9 mouse cellular contexts compared by ENCODE assay signal in genomic region chr11:96966914-96967543, GRCm38 (mm10). TPM values are rescaled to one million over a fixed set of nuclear protein-coding genes. Genes with fewer than 3 reads are reported as not detected.
DNase-seq lines count a peak whose midpoint lies in the region; ATAC-seq and TF ChIP-seq lines count a peak whose summit lies in the region.
"Had no signal": no experiment of that assay in that cellular context is flagged by ENCODE, and none has a peak within 500 bp of the region (broad histone marks: within the 10 kb centered on the region; RNA-seq: fewer than 3 reads in every experiment).

No protein-coding gene starts in this region.

- H3K9ac ChIP-seq in intestine, embryonic 15.5 days = no peak overlapping the region
- no peak overlapping the region for H3K9ac ChIP-seq in midbrain, postnatal 0 days (replicated peaks; ENCODE audit: low read length, poor library complexity, severe bottlenecking)

- 0 out of 2 replicates have a peak overlapping the region, but pooled peaks have one; percentile 26 for H3K4me2 ChIP-seq in intestine, embryonic 15.5 days (replicated peaks)
- H3K4me2 ChIP-seq in midbrain, postnatal 0 days (ENCODE audit: low read depth, low read length, poor library complexity, severe bottlenecking) = no peak overlapping the region

- H3K4me3 ChIP-seq in intestine, embryonic 15.5 days (replicated peaks) = no peak overlapping the region
- H3K4me3 ChIP-seq in midbrain, postnatal 0 days (ENCODE audit: low read depth, low read length) = no peak overlapping the region

- 0 out of 2 replicates have a peak overlapping the region, but pooled peaks have one; percentile 33 for H3K27ac ChIP-seq in intestine, embryonic 15.5 days
- H3K27ac ChIP-seq in midbrain, postnatal 0 days (ENCODE audit: low read depth, low read length) = no peak overlapping the region

- H3K27me3 ChIP-seq in intestine, embryonic 15.5 days (replicated peaks) = no peaks in the 10 kb centered on the region
- no peaks in the 10 kb centered on the region for H3K27me3 ChIP-seq in midbrain, postnatal 0 days (ENCODE audit: insufficient read depth, low read length)

- 73% methylated on average over 13 of the region's 13 CpGs for WGBS in intestine, embryonic 15.5 days
- 90% methylated on average over 13 of the region's 13 CpGs for WGBS in midbrain, postnatal 0 days

- no peak for TF ChIP-seq CTCF in midbrain, postnatal 0 days (IDR thresholded peaks at IDR 0.05)

- intact Hi-C loops in left cerebral cortex, postnatal 4 days (cut with DNase I) = no loop called here

- no peaks in the 10 kb centered on the region for H3K36me3 ChIP-seq in intestine, embryonic 15.5 days
- H3K36me3 ChIP-seq in midbrain, postnatal 0 days (ENCODE audit: insufficient read depth, low read length) = peaks cover 3% of the 10 kb centered on the region; the same call in 1 of the 2 replicates

- ATAC-seq in intestine, embryonic 15.5 days = no peak
- ATAC-seq in neutrophil, adult 5-6 weeks (ENCODE audit: extremely low read depth, insufficient number of reproducible peaks, low FRiP score, poor library complexity, severe bottlenecking) = peak; percentile 77
- ATAC-seq in midbrain, postnatal 0 days (ENCODE audit: low FRiP score) = no peak
- no peak for ATAC-seq in cerebellum, adult (ENCODE audit: insufficient number of reproducible peaks, low FRiP score, low TSS enrichment)

- H3K9me3 ChIP-seq in intestine, embryonic 15.5 days = no peaks in the 10 kb centered on the region
- H3K9me3 ChIP-seq in midbrain, postnatal 0 days (ENCODE audit: low read length) = no peaks in the 10 kb centered on the region

- peak; percentile 42 to 57 for DNase-seq in kidney, postnatal 36 days
- no peak for DNase-seq in kidney, adult 8-10 months
- DNase-seq in T-cell, adult 2 months (ENCODE audit: low spot score) = peak; percentile 69
- no peak for DNase-seq in midbrain, postnatal 0 days (ENCODE audit: low spot score)
- DNase-seq in left cerebral cortex, postnatal 4 days = no peak
- DNase-seq: adrenal gland, adult 8-10 months had no signal

- peaks cover 30% of the 10 kb centered on the region for H3K4me1 ChIP-seq in intestine, embryonic 15.5 days (replicated peaks)
- H3K4me1 ChIP-seq in midbrain, postnatal 0 days (ENCODE audit: insufficient read depth, low read length) = no peaks in the 10 kb centered on the region

RNA-seq across cellular contexts. Expression of gene Sp2, which starts 15.7 kb away (rescaled TPM):
- polyA plus RNA-seq in intestine, embryonic 15.5 days (2015; fragmentation: Nextera tagmentation; extraction: Ambion mirVana) = 13.3 and 15.1 TPM in 2 replicates
- 9.3 and 9.8 TPM in 2 replicates for total RNA-seq in neutrophil, adult 5-6 weeks (2017)
- total RNA-seq in midbrain, postnatal 0 days (2014; rRNA removed) = 5.2 and 5.9 TPM in 2 replicates
- polyA plus RNA-seq in midbrain, postnatal 0 days (2015; fragmentation: Nextera tagmentation; extraction: Ambion mirVana) = 13.4 and 13.7 TPM in 2 replicates
- total RNA-seq in left cerebral cortex, postnatal 4 days (2021) = 10 to 100 TPM in 1 of 2 experiments, 1 to 10 TPM in 1; 9.5 to 11.5 TPM

RNA-seq across cellular contexts. Expression of gene Pnpo, which starts 23.2 kb away (rescaled TPM):
- polyA plus RNA-seq in intestine, embryonic 15.5 days (2015; fragmentation: Nextera tagmentation; extraction: Ambion mirVana) = 81.9 and 92.8 TPM in 2 replicates
- total RNA-seq in neutrophil, adult 5-6 weeks (2017) = 15.6 and 17.3 TPM in 2 replicates
- 26.9 and 28.6 TPM in 2 replicates for total RNA-seq in midbrain, postnatal 0 days (2014; rRNA removed)
- 36.8 and 37.4 TPM in 2 replicates for polyA plus RNA-seq in midbrain, postnatal 0 days (2015; fragmentation: Nextera tagmentation; extraction: Ambion mirVana)
- 10 to 100 TPM; 11.7 to 15.1 TPM for total RNA-seq in left cerebral cortex, postnatal 4 days (2021)

RNA-seq across cellular contexts. Expression of gene Prr15l, which starts 39.1 kb away (rescaled TPM):
- polyA plus RNA-seq in intestine, embryonic 15.5 days (2015; fragmentation: Nextera tagmentation; extraction: Ambion mirVana) = 84.7 and 86.9 TPM in 2 replicates
- total RNA-seq in neutrophil, adult 5-6 weeks (2017) = 0.23 and 0.61 TPM in 2 replicates
- 0.27 TPM in 1 of 2 replicates, not detected in the other for total RNA-seq in midbrain, postnatal 0 days (2014; rRNA removed)
- polyA plus RNA-seq in midbrain, postnatal 0 days (2015; fragmentation: Nextera tagmentation; extraction: Ambion mirVana) = 0.51 and 0.56 TPM in 2 replicates
- total RNA-seq in left cerebral cortex, postnatal 4 days (2021) = not detected

RNA-seq across cellular contexts. Expression of gene Sp6, which starts 46.2 kb away (rescaled TPM):
- polyA plus RNA-seq in intestine, embryonic 15.5 days (2015; fragmentation: Nextera tagmentation; extraction: Ambion mirVana) = 0.29 and 0.30 TPM in 2 replicates
- total RNA-seq in neutrophil, adult 5-6 weeks (2017) = 0.25 TPM in 1 of 2 replicates, not detected in the other
- total RNA-seq in midbrain, postnatal 0 days (2014; rRNA removed) = 0.33 and 1.1 TPM in 2 replicates
- 0.43 and 0.51 TPM in 2 replicates for polyA plus RNA-seq in midbrain, postnatal 0 days (2015; fragmentation: Nextera tagmentation; extraction: Ambion mirVana)
- total RNA-seq in left cerebral cortex, postnatal 4 days (2021) = 1 to 10 TPM in 1 of 2 experiments, under 1 TPM in 1; 0.92 to 1.1 TPM

RNA-seq across cellular contexts. Expression of gene Cdk5rap3, which starts 50.7 kb away (rescaled TPM):
- polyA plus RNA-seq in intestine, embryonic 15.5 days (2015; fragmentation: Nextera tagmentation; extraction: Ambion mirVana) = 64.2 and 66.7 TPM in 2 replicates
- total RNA-seq in neutrophil, adult 5-6 weeks (2017) = 22.6 and 29.6 TPM in 2 replicates
- 43.6 and 48.3 TPM in 2 replicates for total RNA-seq in midbrain, postnatal 0 days (2014; rRNA removed)
- 83.9 and 85.1 TPM in 2 replicates for polyA plus RNA-seq in midbrain, postnatal 0 days (2015; fragmentation: Nextera tagmentation; extraction: Ambion mirVana)
- total RNA-seq in left cerebral cortex, postnatal 4 days (2021) = 10 to 100 TPM; 63.3 to 65.4 TPM

Comparison
In these comparisons a context has a peak if more than half of its experiments do, and no peak if none do; other contexts are left out.
1. DNase-seq: peak in kidney, postnatal 36 days (2 of 2) and T-cell, adult 2 months (single experiment); none in kidney, adult 8-10 months (0 of 2), midbrain, postnatal 0 days (single experiment) and left cerebral cortex, postnatal 4 days (single experiment).